Mouse (Mus musculus) heart, adult 2 months (tissue): ENCODE measurements at regions not wholly inside any gene's neighbourhood (a gene's known extent, or its start where the extent isn't known, plus 50 kb on each side); places are given as distances from the start of the nearest gene placed in this dataset.

Experiments used
- EP300 ChIP-seq: fragments of 200-500 bp; IDR thresholded peaks from 2 replicates; pipeline ENCODE4 v1.6.1; 2011; ENCODE audit warnings: low read depth, low read length, control low read depth; ENCODE audit not compliant: insufficient read depth
- POLR2A ChIP-seq: fragments of 200-500 bp; IDR thresholded peaks from 2 replicates; pipeline ENCODE4 v1.6.1; 2011; ENCODE audit warnings: mild to moderate bottlenecking, low read depth, low read length, control low read depth; ENCODE audit not compliant: insufficient read depth

DNA sequence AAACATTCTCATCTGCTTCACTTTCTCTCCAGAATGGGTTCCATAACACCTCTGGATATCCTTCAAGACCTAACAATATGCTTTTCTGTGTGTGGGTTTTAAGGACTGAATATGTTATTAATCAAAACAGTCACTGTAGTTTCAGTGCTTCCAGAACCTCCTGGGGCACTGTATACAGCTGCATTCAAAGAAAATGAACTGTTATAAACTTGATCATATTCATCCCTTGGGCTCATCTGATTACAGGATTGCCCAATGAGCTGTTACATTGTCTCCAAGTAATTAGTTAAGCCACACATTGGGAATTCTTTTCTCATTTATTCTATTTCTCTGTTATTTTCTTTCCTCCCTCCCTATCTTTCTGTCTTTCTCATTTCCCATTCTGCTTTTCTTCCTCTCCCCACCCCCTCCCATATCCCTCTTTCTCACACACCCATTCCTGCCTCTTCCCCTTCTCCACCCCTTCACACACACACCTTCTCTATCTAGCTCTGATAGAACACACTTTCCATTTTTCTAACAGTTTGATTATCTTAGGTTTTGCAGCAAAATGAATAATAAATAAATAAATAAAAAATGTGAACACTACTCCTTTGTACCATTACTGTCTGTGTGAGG, 121.3 kb upstream of the Chmp2b start:
- TF ChIP-seq EP300 (no peak), POLR2A (no peak)
